Mouse (Mus musculus): Measurements from ENCODE around the gene Tcam1.

- TF ChIP-seq MYOD1 (IDR thresholded peaks at IDR 0.05; ENCODE audit: control insufficient read depth, insufficient read length, low read depth) (no peak), CTCF (IDR thresholded peaks at IDR 0.05; ENCODE audit: control insufficient read depth, insufficient read depth, insufficient read length) (no peak), USF1 (IDR thresholded peaks at IDR 0.05; ENCODE audit: low read depth) (no peak), MYOG (IDR thresholded peaks at IDR 0.05; ENCODE audit: control insufficient read depth, extremely low read depth, insufficient read length) (no peak), FOSL1 (IDR thresholded peaks at IDR 0.05; ENCODE audit: insufficient read depth, low read length, poor library complexity, severe bottlenecking) (no peak), CEBPB (IDR thresholded peaks at IDR 0.05; ENCODE audit: low read depth) (no peak), MAX (IDR thresholded peaks at IDR 0.05) (no peak)
Measured at GRCm38 (mm10) chr11:106307432-106307831, 31.0 kb downstream of the Tcam1 start.

Measured in C2C12 (cell line).